Mouse (Mus musculus) embryonic facial prominence, embryonic 11.5 days (tissue): ENCODE measurements around the gene Ctnna2. TPM values are rescaled to one million over a fixed set of nuclear protein-coding genes. Genes with fewer than 3 reads are reported as not detected.

Experiments used
- ATAC-seq: fragments of 200-750 bp; cut with Nextera tagmentation; replicated peaks from 2 replicates; pipeline ENCODE4 v1.8.0; 2017; ENCODE audit warnings: low read depth; ENCODE audit not compliant: insufficient number of reproducible peaks, low FRiP score, low TSS enrichment
- DNase-seq: peaks from one replicate; pipeline ENCODE4 v3.0.0-alpha.2; 2015; ENCODE audit warnings: low spot score
- H3K27ac ChIP-seq: fragments of 300-500 bp; sonication (generic); replicated peaks from 2 replicates; pipeline ENCODE4 v1.5.1; 2014; ENCODE audit warnings: mild to moderate bottlenecking, low read depth, low read length, control low read depth
- H3K27me3 ChIP-seq: fragments of 300-500 bp; sonication (generic); 2 replicates; pipeline ENCODE4 v1.6.1; 2014; ENCODE audit warnings: mild to moderate bottlenecking, low read length, moderate library complexity, mixed read lengths; ENCODE audit not compliant: control insufficient read depth, insufficient read depth
- H3K36me3 ChIP-seq: fragments of 300-500 bp; sonication (generic); replicated peaks from 2 replicates; pipeline ENCODE4 v1.6.1; 2014; ENCODE audit warnings: low read depth, mild to moderate bottlenecking, low read length, moderate library complexity, mixed read lengths; ENCODE audit not compliant: control insufficient read depth, insufficient read depth
- H3K4me1 ChIP-seq: fragments of 300-500 bp; sonication (generic); 2 replicates; pipeline ENCODE4 v1.6.1; 2014; ENCODE audit warnings: low read length, mixed read lengths; ENCODE audit not compliant: control insufficient read depth, insufficient read depth
- H3K4me2 ChIP-seq: fragments of 300-500 bp; sonication (generic); 2 replicates; pipeline ENCODE4 v1.6.1; 2014; ENCODE audit warnings: low read depth, mild to moderate bottlenecking, control low read depth, low read length, moderate library complexity
- H3K4me3 ChIP-seq: fragments of 300-500 bp; sonication (generic); 2 replicates; pipeline ENCODE4 v1.5.1; 2014; ENCODE audit warnings: low read depth, low read length, control low read depth
- H3K9ac ChIP-seq: fragments of 300-500 bp; sonication (generic); replicated peaks from 2 replicates; pipeline ENCODE4 v1.6.1; 2014; ENCODE audit warnings: mild to moderate bottlenecking, control low read depth, low read length
- H3K9me3 ChIP-seq: fragments of 300-500 bp; sonication (generic); replicated peaks from 2 replicates; pipeline ENCODE4 v1.6.1; 2016; ENCODE audit warnings: mild to moderate bottlenecking, low read length, inconsistent platforms, mixed read lengths; ENCODE audit not compliant: control insufficient read depth
- WGBS: fragments of 180-500 bp; shearing (Covaris S2); extraction: QIAGEN DNeasy Blood & Tissue Kit; methylation state at CpG from one replicate; pipeline ENCODE4 v1.1.7; 2014; 5-methylcytosine and 5-hydroxymethylcytosine counted together
- polyA plus RNA-seq: library from polyadenylated mRNA; unstranded; fragments of >200 nt; fragmentation: Nextera tagmentation; extraction: Ambion mirVana; gene quantifications from 2 replicates; pipeline ENCODE4 v1.2.1, GENCODE M21; 2014

The Ctnna2 gene
- polyA plus RNA-seq, 1 experiment from 2014 or later: 13.7 TPM

GRCm38 (mm10) chr6:77243541-77244231, 735.8 kb downstream of the Ctnna2 start:
- peak; percentile 71 for ATAC-seq
- Histone ChIP-seq H3K9ac (peak overlapping the region; percentile 39), H3K27me3 (peaks cover 30% of the 10 kb centered on the region), H3K4me3 (peak overlapping the region; percentile 48), H3K9me3 (no peaks in the 10 kb centered on the region), H3K36me3 (no peaks in the 10 kb centered on the region), H3K27ac (no peak overlapping the region), H3K4me2 (peak overlapping the region; percentile 92), H3K4me1 (no peaks in the 10 kb centered on the region; the same call in 1 of the 2 replicates)
- DNase-seq: peak; percentile 61
- WGBS: under 1% methylated on average over 43 of the region's 43 CpGs

GRCm38 (mm10) chr6:77242601-77243406, 736.7 kb downstream of the Ctnna2 start, which contains the start of gene Lrrtm1:
Lrrtm1 (plus strand) TSS chr6:77242689.
- H3K27me3 ChIP-seq: peaks cover 30% of the 10 kb centered on the region
- under 1% methylated on average over 53 of the region's 53 CpGs for WGBS

GRCm38 (mm10) chr6:77240426-77240825, 739.1 kb downstream of the Ctnna2 start:
- Histone ChIP-seq H3K9me3 (no peaks in the 10 kb centered on the region), H3K4me3 (no peak overlapping the region), H3K27ac (no peak overlapping the region), H3K36me3 (no peaks in the 10 kb centered on the region), H3K4me1 (no peaks in the 10 kb centered on the region; the same call in 1 of the 2 replicates), H3K9ac (no peak overlapping the region), H3K27me3 (peaks cover 22% of the 10 kb centered on the region), H3K4me2 (no peak overlapping the region)
- 44% methylated on average over 1 of the region's 1 CpGs for WGBS
- no peak for DNase-seq
- ATAC-seq: no peak

More at GRCm38 (mm10) chr6:77242601-77243406, 736.7 kb downstream of the Ctnna2 start, which contains the start of gene Lrrtm1:
- Histone ChIP-seq H3K9ac (peak within 1 kb of the TSS; percentile 57), H3K4me3 (peak within 1 kb of the TSS; percentile 48), H3K36me3 (no peaks in the 10 kb centered on the region), H3K27ac (no peak within 1 kb of the TSS), H3K4me2 (peak within 1 kb of the TSS; percentile 92), H3K9me3 (no peaks in the 10 kb centered on the region), H3K4me1 (no peaks in the 10 kb centered on the region; the same call in 1 of the 2 replicates)
- DNase-seq (peak; percentile 75), ATAC-seq (peak; percentile 84)

DNA sequence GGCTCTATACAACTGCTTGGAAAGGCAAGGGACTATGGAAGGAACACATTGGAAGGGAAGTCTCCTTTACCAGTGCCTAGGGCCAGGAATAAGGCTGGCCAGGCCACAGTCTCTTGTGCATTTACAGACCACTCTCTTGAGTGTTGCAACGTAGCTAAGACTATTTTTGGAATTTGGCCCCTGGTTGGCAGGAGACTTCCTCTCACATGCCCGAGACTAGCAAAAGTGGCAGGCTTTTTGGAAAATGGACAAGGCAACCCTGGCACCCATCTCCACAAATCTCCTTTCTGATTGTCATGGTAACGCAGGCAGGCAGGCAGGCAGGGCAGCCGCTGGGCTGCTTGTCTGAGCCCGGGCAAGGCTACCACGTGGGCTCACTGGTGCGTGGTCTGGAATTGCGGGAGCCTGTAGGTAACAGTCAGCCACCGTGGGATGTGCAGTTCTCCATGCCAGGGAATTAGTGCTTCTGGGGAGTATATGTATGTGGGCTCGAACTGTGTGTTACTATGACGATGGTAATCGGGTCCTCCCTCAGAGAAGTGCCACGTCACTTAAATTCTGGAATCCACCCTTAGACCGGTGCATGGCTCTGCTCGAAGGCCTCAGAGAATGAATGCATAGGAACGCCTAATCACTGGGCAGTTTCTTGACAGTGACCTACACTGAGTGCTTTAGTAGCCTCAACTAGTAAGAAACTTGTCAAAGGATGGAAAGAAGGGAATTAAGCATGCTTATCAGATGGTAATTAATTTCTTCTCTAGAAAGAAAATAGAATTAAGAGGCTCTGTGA, 756.5 kb downstream of the Ctnna2 start:
- ATAC-seq: no peak
- Histone ChIP-seq H3K27me3 (no peaks in the 10 kb centered on the region), H3K4me1 (no peaks in the 10 kb centered on the region), H3K27ac (no peak overlapping the region), H3K9ac (no peak overlapping the region), H3K4me2 (no peak overlapping the region), H3K36me3 (no peaks in the 10 kb centered on the region), H3K4me3 (no peak overlapping the region), H3K9me3 (no peaks in the 10 kb centered on the region)
- WGBS: 73% methylated on average over 16 of the region's 16 CpGs
- DNase-seq: no peak

- H3K4me3 ChIP-seq: no peak overlapping the region
- no peak overlapping the region for H3K9ac ChIP-seq
- H3K36me3 ChIP-seq: no peaks in the 10 kb centered on the region
- no peak overlapping the region for H3K4me2 ChIP-seq
- no peaks in the 10 kb centered on the region for H3K4me1 ChIP-seq
- no peaks in the 10 kb centered on the region for H3K9me3 ChIP-seq
- no peak overlapping the region for H3K27ac ChIP-seq
- ATAC-seq: no peak
- H3K27me3 ChIP-seq: no peaks in the 10 kb centered on the region
- DNase-seq: no peak
- WGBS: 71% methylated on average over 4 of the region's 4 CpGs
Observed at GRCm38 (mm10) chr6:77220776-77221175, 758.7 kb downstream of the Ctnna2 start.

GRCm38 (mm10) chr6:77218875-77219274, 760.6 kb downstream of the Ctnna2 start:
- Histone ChIP-seq H3K9ac (no peak overlapping the region), H3K27ac (no peak overlapping the region), H3K4me2 (no peak overlapping the region), H3K4me3 (no peak overlapping the region), H3K9me3 (no peaks in the 10 kb centered on the region), H3K36me3 (no peaks in the 10 kb centered on the region), H3K27me3 (no peaks in the 10 kb centered on the region), H3K4me1 (no peaks in the 10 kb centered on the region; the same call in 1 of the 2 replicates)
- ATAC-seq: no peak
- DNase-seq: peak; percentile 33

- Histone ChIP-seq H3K36me3 (no peaks in the 10 kb centered on the region), H3K4me3 (no peak overlapping the region), H3K9ac (no peak overlapping the region), H3K4me1 (no peaks in the 10 kb centered on the region; the same call in 1 of the 2 replicates), H3K27ac (no peak overlapping the region), H3K4me2 (no peak overlapping the region), H3K9me3 (no peaks in the 10 kb centered on the region), H3K27me3 (no peaks in the 10 kb centered on the region)
- ATAC-seq: no peak
- no peak for DNase-seq
- WGBS: 72% methylated on average over 4 of the region's 4 CpGs
Observed at GRCm38 (mm10) chr6:77215322-77215721, 764.2 kb downstream of the Ctnna2 start.
